Mouse (Mus musculus): ENCODE measurements around the gene Cog6. TPM values are rescaled to one million over a fixed set of nuclear protein-coding genes. Genes with fewer than 3 reads are reported as not detected.
"Not testable (repeated sequence)": the region's sequence is repeated elsewhere in the genome, so short reads cannot be mapped to it uniquely, and the experiment has no call there.

Gene Cog6
- polyA plus RNA-seq, 1 experiment from 2014 or later = 55.3 TPM

- H3K27ac ChIP-seq = no peak overlapping the region
- H3K27me3 ChIP-seq (replicated peaks) = no peaks in the 10 kb centered on the region
- H3K36me3 ChIP-seq = no peaks in the 10 kb centered on the region
- WGBS = 85% methylated on average over 4 of the region's 4 CpGs
- no peak overlapping the region for H3K4me2 ChIP-seq (replicated peaks)
- H3K4me1 ChIP-seq = no peaks in the 10 kb centered on the region
- H3K9me3 ChIP-seq = no peaks in the 10 kb centered on the region
- H3K9ac ChIP-seq = no peak overlapping the region
- H3K4me3 ChIP-seq = no peak overlapping the region
- ATAC-seq (ENCODE audit: low FRiP score, low read depth) = no peak
These were observed 10.3 kb upstream of the Cog6 start for GRCm38 (mm10) chr3:53027333-53027732.

GRCm38 (mm10) chr3:53007411-53007810 lies 9.6 kb downstream of the Cog6 start:
- 95% methylated on average over 8 of the region's 8 CpGs for WGBS

GRCm38 (mm10) chr3:53004406-53005114 lies 12.5 kb downstream of the Cog6 start:
- no peak overlapping the region for H3K9ac ChIP-seq
- H3K9me3 ChIP-seq = no peaks in the 10 kb centered on the region
- H3K4me2 ChIP-seq (replicated peaks) = no peak overlapping the region
- H3K4me1 ChIP-seq = no peaks in the 10 kb centered on the region
- H3K4me3 ChIP-seq = no peak overlapping the region
- ATAC-seq (ENCODE audit: low FRiP score, low read depth) = no peak
- no peaks in the 10 kb centered on the region for H3K27me3 ChIP-seq (replicated peaks)
- H3K36me3 ChIP-seq = peaks cover 59% of the 10 kb centered on the region
- 71% methylated on average over 2 of the region's 2 CpGs for WGBS
- no peak overlapping the region for H3K27ac ChIP-seq

More at GRCm38 (mm10) chr3:53007411-53007810, 9.6 kb downstream of the Cog6 start:
- H3K4me2 ChIP-seq (replicated peaks) = no peak overlapping the region
- H3K9me3 ChIP-seq = no peaks in the 10 kb centered on the region
- H3K27me3 ChIP-seq (replicated peaks) = no peaks in the 10 kb centered on the region
- no peak overlapping the region for H3K4me3 ChIP-seq
- H3K36me3 ChIP-seq = peaks cover 52% of the 10 kb centered on the region
- H3K9ac ChIP-seq = no peak overlapping the region
- H3K27ac ChIP-seq = no peak overlapping the region
- no peak for ATAC-seq (ENCODE audit: low FRiP score, low read depth)
- H3K4me1 ChIP-seq = no peaks in the 10 kb centered on the region

- no peak for ATAC-seq (ENCODE audit: low FRiP score, low read depth)
- Histone ChIP-seq H3K4me2 (replicated peaks) (no peak overlapping the region), H3K36me3 (peaks cover 55% of the 10 kb centered on the region), H3K4me3 (no peak overlapping the region), H3K4me1 (no peaks in the 10 kb centered on the region), H3K27me3 (replicated peaks) (no peaks in the 10 kb centered on the region), H3K9me3 (no peaks in the 10 kb centered on the region), H3K9ac (no peak overlapping the region), H3K27ac (no peak overlapping the region)
- WGBS = 76% methylated on average over 6 of the region's 6 CpGs
These were observed 15.0 kb downstream of the Cog6 start for GRCm38 (mm10) chr3:53002076-53002475.

GRCm38 (mm10) chr3:52999996-53000395 lies 17.0 kb downstream of the Cog6 start:
- Histone ChIP-seq H3K27ac (no peak overlapping the region), H3K4me3 (no peak overlapping the region), H3K4me2 (replicated peaks) (no peak overlapping the region), H3K4me1 (no peaks in the 10 kb centered on the region), H3K36me3 (peaks cover 58% of the 10 kb centered on the region), H3K9ac (no peak overlapping the region), H3K27me3 (replicated peaks) (no peaks in the 10 kb centered on the region), H3K9me3 (no peaks in the 10 kb centered on the region)
- WGBS = 84% methylated on average over 3 of the region's 3 CpGs
- ATAC-seq (ENCODE audit: low FRiP score, low read depth) = no peak

- Histone ChIP-seq H3K27me3 (replicated peaks) (no peaks in the 10 kb centered on the region), H3K4me2 (replicated peaks) (no peak overlapping the region), H3K4me3 (no peak overlapping the region), H3K9me3 (no peaks in the 10 kb centered on the region), H3K36me3 (peaks cover 54% of the 10 kb centered on the region), H3K4me1 (no peaks in the 10 kb centered on the region), H3K27ac (no peak overlapping the region), H3K9ac (no peak overlapping the region)
- 65% methylated on average over 15 of the region's 15 CpGs for WGBS
- ATAC-seq (ENCODE audit: low FRiP score, low read depth) = no peak
These were observed 17.9 kb downstream of the Cog6 start for GRCm38 (mm10) chr3:52999016-52999744.

GRCm38 (mm10) chr3:52997381-52997780 lies 19.7 kb downstream of the Cog6 start:
- Histone ChIP-seq H3K9ac (no peak overlapping the region), H3K27ac (no peak overlapping the region), H3K36me3 (peaks cover 67% of the 10 kb centered on the region), H3K9me3 (no peaks in the 10 kb centered on the region), H3K27me3 (replicated peaks) (no peaks in the 10 kb centered on the region), H3K4me2 (replicated peaks) (no peak overlapping the region), H3K4me1 (no peaks in the 10 kb centered on the region), H3K4me3 (no peak overlapping the region)
- no peak for ATAC-seq (ENCODE audit: low FRiP score, low read depth)
- WGBS = 87% methylated on average over 1 of the region's 1 CpGs

GRCm38 (mm10) chr3:52996635-52997034 lies 20.4 kb downstream of the Cog6 start:
- no peaks in the 10 kb centered on the region for H3K27me3 ChIP-seq (replicated peaks)
- H3K9me3 ChIP-seq = no peaks in the 10 kb centered on the region
- H3K4me2 ChIP-seq (replicated peaks) = no peak overlapping the region
- H3K9ac ChIP-seq = no peak overlapping the region
- peaks cover 69% of the 10 kb centered on the region for H3K36me3 ChIP-seq
- 89% methylated on average over 5 of the region's 5 CpGs for WGBS
- no peaks in the 10 kb centered on the region for H3K4me1 ChIP-seq
- no peak overlapping the region for H3K4me3 ChIP-seq
- ATAC-seq (ENCODE audit: low FRiP score, low read depth) = no peak
- H3K27ac ChIP-seq = no peak overlapping the region

- no peaks in the 10 kb centered on the region for H3K27me3 ChIP-seq (replicated peaks)
- no peak overlapping the region for H3K4me3 ChIP-seq
- no peaks in the 10 kb centered on the region for H3K9me3 ChIP-seq
- peaks cover 58% of the 10 kb centered on the region for H3K36me3 ChIP-seq
- no peak overlapping the region for H3K27ac ChIP-seq
- H3K9ac ChIP-seq = no peak overlapping the region
- H3K4me2 ChIP-seq (replicated peaks) = no peak overlapping the region
- 69% methylated on average over 5 of the region's 5 CpGs for WGBS
- H3K4me1 ChIP-seq = no peaks in the 10 kb centered on the region
- ATAC-seq (ENCODE audit: low FRiP score, low read depth) = no peak
These were observed 22.4 kb downstream of the Cog6 start for GRCm38 (mm10) chr3:52994666-52995065.

- H3K27ac ChIP-seq = no peak overlapping the region
- no peak overlapping the region for H3K4me2 ChIP-seq (replicated peaks)
- H3K4me3 ChIP-seq = no peak overlapping the region
- no peaks in the 10 kb centered on the region for H3K27me3 ChIP-seq (replicated peaks)
- no peaks in the 10 kb centered on the region for H3K4me1 ChIP-seq
- H3K9ac ChIP-seq = no peak overlapping the region
- H3K9me3 ChIP-seq = no peaks in the 10 kb centered on the region
- 90% methylated on average over 10 of the region's 10 CpGs for WGBS
- no peak for ATAC-seq (ENCODE audit: low FRiP score, low read depth)
- peaks cover 61% of the 10 kb centered on the region for H3K36me3 ChIP-seq
These were observed 23.7 kb downstream of the Cog6 start for GRCm38 (mm10) chr3:52993296-52993695.

GRCm38 (mm10) chr3:52990041-52990737 lies 26.8 kb downstream of the Cog6 start:
- H3K36me3 ChIP-seq = peaks cover 58% of the 10 kb centered on the region

GRCm38 (mm10) chr3:52985508-52985941 lies 31.5 kb downstream of the Cog6 start:
- ATAC-seq (ENCODE audit: low FRiP score, low read depth); H3K9ac ChIP-seq; H3K4me3 ChIP-seq; H3K27me3 ChIP-seq (replicated peaks); H3K4me2 ChIP-seq (replicated peaks); H3K9me3 ChIP-seq; H3K27ac ChIP-seq; H3K4me1 ChIP-seq: not testable (repeated sequence)
- WGBS = 30% methylated on average over 7 of the region's 7 CpGs
- peaks cover 63% of the 10 kb centered on the region for H3K36me3 ChIP-seq

More at GRCm38 (mm10) chr3:52990041-52990737, 26.8 kb downstream of the Cog6 start:
- Histone ChIP-seq H3K9me3 (no peaks in the 10 kb centered on the region), H3K4me2 (replicated peaks) (no peak overlapping the region), H3K9ac (no peak overlapping the region), H3K4me3 (no peak overlapping the region), H3K27me3 (replicated peaks) (no peaks in the 10 kb centered on the region), H3K27ac (no peak overlapping the region), H3K4me1 (no peaks in the 10 kb centered on the region)
- no peak for ATAC-seq (ENCODE audit: low FRiP score, low read depth)
- WGBS = 51% methylated on average over 18 of the region's 18 CpGs

Measured in neural tube, embryonic 12.5 days (tissue).